Mouse (Mus musculus) neural tube, embryonic 10.5 days (tissue): Measurements from ENCODE around the gene Crebrf.

Source experiments
- DNase-seq: peaks from one replicate; pipeline ENCODE4 v3.0.0-alpha.2; 2017; ENCODE audit warnings: low spot score; ENCODE audit errors: extremely low spot score

Crebrf gene

DNA sequence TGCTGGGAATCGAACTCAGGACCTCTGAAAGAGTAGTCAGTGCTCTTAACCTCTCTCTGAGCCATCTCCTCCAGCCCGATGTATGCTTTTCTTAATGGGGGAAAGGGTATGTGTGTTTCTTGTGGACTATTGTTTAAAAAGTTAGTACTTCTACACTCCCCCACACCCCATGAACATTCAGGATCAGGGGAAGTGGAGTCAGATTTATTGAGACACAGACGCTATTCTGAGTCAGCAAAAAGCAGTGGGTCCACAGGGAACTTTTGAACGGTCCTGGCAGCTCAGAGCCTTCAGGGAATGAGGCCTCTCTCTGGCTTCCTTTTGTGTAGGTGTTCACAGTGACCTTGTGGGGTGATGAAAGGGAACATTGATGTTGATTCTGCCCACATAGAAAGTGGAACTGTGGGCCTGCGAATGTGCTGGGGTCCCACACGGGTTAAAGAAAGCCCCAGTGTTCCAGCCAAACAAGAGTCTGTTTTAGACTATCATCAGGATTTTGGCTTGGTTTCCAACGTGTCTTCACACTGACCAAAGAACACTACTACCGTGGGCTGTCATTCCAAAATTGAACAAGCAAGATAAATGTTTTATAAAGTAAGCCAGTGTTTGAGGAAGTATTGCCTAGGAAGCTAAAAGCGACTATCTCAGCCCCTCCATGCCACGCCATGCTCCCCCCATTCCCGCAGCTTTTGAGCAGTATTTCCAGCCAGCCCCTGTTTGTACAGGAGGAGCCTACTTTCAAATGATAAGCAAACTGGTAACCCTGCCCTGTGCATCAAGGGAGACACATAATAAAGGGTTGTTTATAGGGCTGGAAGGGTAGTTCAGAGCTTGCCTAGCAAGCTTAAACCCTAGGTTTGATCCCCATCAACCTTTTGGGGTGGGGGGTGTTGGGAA is 9.7 kb upstream of the Crebrf start:
- no peak for DNase-seq

GRCm38 (mm10) chr17:26707066-26707465 is 8.4 kb upstream of the Crebrf start:
- no peak for DNase-seq

DNA sequence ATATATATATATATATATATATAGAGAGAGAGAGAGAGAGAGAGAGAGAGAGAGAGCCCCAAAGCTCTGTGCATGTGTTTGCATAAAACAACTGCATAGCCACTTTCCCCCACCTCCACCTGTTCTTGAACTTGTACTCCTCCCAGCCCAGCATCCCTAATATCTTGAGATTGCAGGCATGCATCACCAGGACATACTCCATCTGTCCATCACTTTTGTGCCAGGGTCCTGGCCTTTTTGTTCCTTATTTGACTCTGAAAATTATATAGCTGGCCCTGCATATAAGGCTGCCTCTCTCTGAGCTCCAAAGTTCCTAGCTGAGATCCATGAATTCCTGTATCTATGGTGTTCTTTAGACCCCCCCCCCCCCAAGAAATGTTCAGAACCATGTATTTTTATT is 7.0 kb upstream of the Crebrf start:
- DNase-seq: no peak

DNA sequence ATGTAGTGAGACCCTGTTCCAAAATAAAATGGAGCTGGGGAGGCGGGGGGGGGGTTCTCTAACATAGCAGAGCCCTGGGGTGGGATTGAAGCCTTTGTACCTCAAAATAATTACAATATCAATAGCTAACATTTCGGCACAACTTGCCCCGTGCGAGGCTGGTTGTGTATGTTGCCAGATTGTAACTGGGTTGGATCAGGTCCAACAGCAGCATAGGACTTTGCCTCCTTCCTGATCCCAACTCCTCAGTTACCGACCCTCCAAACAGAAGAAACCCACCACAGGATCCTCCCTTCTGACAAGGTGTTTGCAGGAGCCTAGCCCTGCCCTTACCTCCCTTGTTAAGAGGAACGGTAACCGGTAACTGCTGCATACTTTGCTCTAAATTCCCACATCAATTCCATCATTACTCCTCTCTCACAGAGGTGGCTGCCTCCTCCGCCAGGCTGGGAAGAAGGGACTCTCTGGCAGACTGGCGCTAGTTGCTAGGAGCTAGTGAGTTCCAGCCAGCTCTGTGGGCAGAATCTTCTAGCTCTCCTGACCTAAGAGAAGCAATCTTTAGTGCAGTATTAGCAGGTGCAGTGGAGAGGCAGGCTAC is 6.4 kb upstream of the Crebrf start:
- DNase-seq: no peak

- DNase-seq: no peak
Observed at GRCm38 (mm10) chr17:26710049-26710448, 5.4 kb upstream of the Crebrf start.

- DNase-seq: peak; percentile 99
Observed at GRCm38 (mm10) chr17:26715916-26716717, 667 bp downstream of the Crebrf start.

DNA sequence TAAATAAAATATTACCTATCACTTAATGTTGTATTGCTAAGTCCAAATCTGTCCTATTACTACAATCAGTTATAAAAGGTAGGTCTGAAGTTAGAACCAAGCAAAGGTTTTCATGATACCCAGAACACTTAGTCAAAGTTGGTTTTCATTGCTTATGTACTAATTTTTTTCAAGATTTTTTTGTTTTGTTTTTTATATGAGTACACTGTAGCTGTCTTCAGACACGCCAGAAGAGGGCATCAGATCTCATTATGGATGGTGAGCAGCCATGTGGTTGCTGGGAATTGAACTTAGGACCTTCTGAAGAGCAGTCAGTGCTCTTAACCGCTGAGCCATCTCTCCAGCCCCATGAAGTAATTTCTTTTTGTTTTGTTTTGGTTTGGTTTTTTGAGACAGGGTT is 2.4 kb downstream of the Crebrf start:
- no peak for DNase-seq

DNA sequence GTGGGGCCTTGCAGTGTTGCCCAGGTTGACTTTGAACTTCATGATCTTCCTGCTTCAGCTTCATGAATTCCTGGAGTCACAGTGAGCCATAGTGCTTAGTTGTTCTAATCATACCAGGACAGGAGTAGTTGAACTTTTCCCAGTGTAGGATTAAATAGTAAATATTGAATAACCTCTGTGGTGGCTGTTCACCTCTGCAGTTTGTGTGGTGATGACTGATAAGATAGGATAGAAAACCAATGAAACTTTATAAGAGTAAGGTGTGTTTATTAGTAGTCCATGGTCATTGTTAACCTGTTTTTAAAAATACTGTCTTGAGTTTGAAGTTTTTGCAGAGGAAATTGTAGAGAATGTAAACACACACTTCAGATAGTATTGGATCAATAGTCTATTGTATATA is 4.0 kb downstream of the Crebrf start:
- no peak for DNase-seq

GRCm38 (mm10) chr17:26721802-26722201 is 6.4 kb downstream of the Crebrf start:
- no peak for DNase-seq

- DNase-seq: no peak
Observed at GRCm38 (mm10) chr17:26724790-26725189, 9.3 kb downstream of the Crebrf start.

DNA sequence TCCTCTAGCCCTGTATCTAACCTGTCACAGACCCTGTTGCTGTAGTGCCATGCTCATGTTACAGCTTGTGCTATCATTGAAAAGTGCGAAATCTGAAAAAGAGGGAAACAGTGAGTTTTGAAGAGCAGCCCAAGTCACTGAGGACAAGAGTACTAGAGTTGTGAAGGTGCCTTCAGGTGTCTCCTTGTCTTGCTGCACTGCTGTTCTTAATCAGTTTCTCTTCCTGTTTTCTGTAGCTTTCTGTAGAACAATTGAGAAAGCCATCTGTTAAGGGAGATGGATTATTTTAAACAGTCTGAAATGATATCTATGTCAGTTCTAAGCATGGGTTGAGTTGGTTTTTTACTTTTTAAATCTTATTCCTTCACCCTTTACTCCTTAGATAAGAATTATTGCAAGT is 11.2 kb downstream of the Crebrf start:
- DNase-seq: no peak

GRCm38 (mm10) chr17:26727110-26727755 is 11.8 kb downstream of the Crebrf start:
- no peak for DNase-seq

GRCm38 (mm10) chr17:26742581-26742980 is 27.1 kb downstream of the Crebrf start:
- DNase-seq: no peak

- no peak for DNase-seq
Observed at GRCm38 (mm10) chr17:26743294-26743693, 27.8 kb downstream of the Crebrf start.

DNA sequence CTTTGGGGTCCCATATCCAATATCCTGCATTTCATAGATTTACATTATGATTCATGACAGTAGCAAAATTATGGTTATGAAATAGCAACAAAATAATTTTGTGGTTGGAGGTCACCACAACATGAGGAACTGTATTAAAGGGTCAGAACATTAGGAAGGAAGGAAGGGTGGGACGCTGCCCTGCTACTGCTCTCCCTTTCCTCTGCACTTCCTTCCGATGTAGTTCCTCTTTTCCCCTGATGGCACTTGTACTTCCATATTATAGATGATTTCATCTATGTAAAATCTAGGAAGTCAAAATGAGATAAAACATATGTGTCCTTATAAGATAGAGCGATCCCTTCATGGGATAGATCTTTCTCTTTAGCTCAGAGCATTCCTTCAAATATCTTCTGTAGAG is 34.5 kb downstream of the Crebrf start:
- no peak for DNase-seq

DNA sequence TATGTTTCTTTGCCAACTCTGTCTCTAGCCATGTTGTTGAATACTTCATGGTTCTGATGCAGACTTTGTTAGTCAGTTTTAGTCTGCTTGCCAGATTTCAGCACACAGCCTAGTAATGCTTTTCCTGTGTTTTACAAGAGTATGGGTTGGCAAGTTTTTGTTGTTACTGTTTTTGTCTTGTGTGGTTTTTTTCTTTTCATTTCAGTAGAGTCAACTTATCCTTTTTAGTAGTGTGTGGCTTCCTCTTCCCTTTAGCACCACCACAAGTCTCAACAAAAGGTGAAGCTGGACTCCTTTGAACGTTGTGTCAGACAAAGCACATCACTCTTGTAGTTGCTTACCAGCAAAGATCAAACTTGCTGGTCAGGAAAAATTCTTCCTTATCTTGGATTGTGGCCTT is 36.8 kb downstream of the Crebrf start:
- no peak for DNase-seq

GRCm38 (mm10) chr17:26753476-26753875 is 38.0 kb downstream of the Crebrf start:
- DNase-seq: no peak

DNA sequence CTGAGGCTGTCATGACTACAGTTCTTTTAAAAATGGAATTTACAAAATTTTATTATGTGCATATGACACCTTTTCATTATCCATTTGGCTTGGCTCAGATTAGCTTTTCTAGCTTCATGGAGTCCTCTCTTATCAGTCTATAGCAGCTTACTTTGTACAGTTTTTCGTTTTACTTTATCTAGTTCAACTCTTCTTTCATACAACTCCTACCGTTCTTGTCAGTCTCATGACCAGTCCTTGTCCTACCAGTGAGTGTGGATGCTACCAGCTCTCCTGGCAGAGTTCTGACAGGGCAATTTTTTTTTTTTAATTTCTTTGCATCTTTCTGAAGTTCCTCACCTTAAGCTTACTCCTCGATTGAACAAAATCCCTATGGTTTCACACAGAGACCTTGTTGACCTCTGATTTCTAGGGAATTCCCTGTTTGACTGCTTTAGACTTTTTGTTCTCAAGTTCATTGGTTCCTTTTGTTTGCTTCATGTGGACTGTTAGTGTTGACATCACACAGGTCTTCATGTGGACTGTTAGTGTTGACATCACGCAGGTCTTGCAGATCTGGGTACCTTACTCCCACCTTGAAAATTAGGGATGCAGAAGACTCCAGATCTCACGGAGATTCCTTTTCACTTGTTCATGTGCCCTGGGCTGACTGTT is 51.8 kb downstream of the Crebrf start:
- DNase-seq: no peak

GRCm38 (mm10) chr17:26767754-26768124 is 52.3 kb downstream of the Crebrf start:
- DNase-seq: no peak

DNA sequence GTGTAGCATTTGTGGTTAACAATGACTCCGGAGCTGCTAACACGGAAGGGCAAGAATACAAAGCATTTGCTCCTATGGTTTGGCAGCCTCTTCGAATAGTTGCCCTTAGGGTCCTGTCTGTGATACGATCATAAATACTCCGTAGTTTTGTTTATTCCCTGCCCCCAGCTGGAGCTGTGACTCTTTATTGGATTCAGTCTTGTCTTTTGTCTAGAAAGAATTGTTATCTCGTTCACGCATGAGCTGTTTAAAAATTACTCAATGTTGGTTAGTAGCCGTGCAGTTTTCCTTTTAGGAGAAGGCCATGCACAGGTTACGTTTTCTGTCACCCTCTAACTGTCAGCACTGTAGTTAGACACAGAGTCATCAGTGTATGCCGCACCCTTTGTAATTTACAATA is 60.8 kb downstream of the Crebrf start:
- DNase-seq: peak; percentile 12

GRCm38 (mm10) chr17:26778001-26778400 is 62.6 kb downstream of the Crebrf start:
- DNase-seq: no peak
